29 mouse cellular contexts compared by ENCODE assay signal in the genomic region with DNA sequence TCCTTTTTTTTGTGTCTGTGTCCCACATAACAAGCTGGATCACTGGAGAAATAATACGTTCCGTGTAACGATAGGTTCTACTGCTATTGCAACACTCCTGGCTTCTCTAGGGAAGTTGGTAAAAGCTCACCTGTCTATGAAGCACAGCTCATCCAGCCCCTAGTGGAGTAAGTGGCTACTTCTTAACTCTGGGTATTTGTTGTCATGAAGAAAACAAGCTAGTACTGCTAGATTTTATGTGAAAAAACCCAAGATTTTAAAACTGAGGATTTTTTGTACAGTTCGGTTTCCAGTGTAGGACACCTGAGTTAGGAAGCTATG.
DNase-seq lines count a peak whose midpoint lies in the region; ATAC-seq and TF ChIP-seq lines count a peak whose summit lies in the region.
"Had no signal": no experiment of that assay in that cellular context is flagged by ENCODE, and none has a peak within 500 bp of the region (broad histone marks: within the 10 kb centered on the region; RNA-seq: fewer than 3 reads in every experiment).

No protein-coding gene starts in this region.

- DNase-seq in heart, adult 11 months = peak; percentile 24
- DNase-seq in heart, adult 8-10 months (ENCODE audit: low spot score) = no peak
- no peak for DNase-seq in layer of hippocampus, adult 2 months (ENCODE audit: low spot score in 2 of 2)
- no peak for DNase-seq in layer of hippocampus, postnatal 10 days (ENCODE audit: low spot score in 2 of 2)
- peak; percentile 4 for DNase-seq in fat pad, adult 2 months (ENCODE audit: extremely low read depth, low read depth, low spot score)
- DNase-seq in heart, postnatal 10 days = no peak
- DNase-seq: adrenal gland, adult 8-10 months; adrenal gland, postnatal 25 days; cerebellum, adult 11-12 months; cerebellum, adult 8-10 months; cerebellum, postnatal 10 days; cerebellum, postnatal 36 days; embryo, embryonic 11 days; forebrain, postnatal 0 days; gastrocnemius, adult 2 months; gastrocnemius, postnatal 14 days; heart, adult 18-20 months had no signal

- peak; percentile 25 for TF ChIP-seq CTCF in layer of hippocampus, adult 2 months (conservative IDR thresholded peaks at IDR 0.05)
- peak; percentile 47 for TF ChIP-seq CTCF in intestine, postnatal 0 days (IDR thresholded peaks at IDR 0.05; ENCODE audit: low read depth)

- intact Hi-C loops in heart, postnatal 10 days (cut with DNase I) = no loop called here

- no peak overlapping the region for H3K4me3 ChIP-seq in layer of hippocampus, adult 2 months
- no peak overlapping the region for H3K4me3 ChIP-seq in intestine, postnatal 0 days (ENCODE audit: low read depth, low read length)
- no peak overlapping the region for H3K4me3 ChIP-seq in forebrain, embryonic 15.5 days
- H3K4me3 ChIP-seq: embryonic facial prominence, embryonic 10.5 days; embryonic facial prominence, embryonic 13.5 days; erythroblast, embryonic 14.5 days; forebrain, embryonic 10.5 days; forebrain, embryonic 13.5 days; gastrocnemius, adult 2 months; heart, embryonic 10.5 days; heart, embryonic 13.5 days; hindbrain, embryonic 13.5 days had no signal

- no peaks in the 10 kb centered on the region; the same call in 1 of the 2 replicates for H3K4me1 ChIP-seq in intestine, postnatal 0 days (replicated peaks; ENCODE audit: control insufficient read depth, insufficient read depth, low read length)
- H3K4me1 ChIP-seq in forebrain, embryonic 15.5 days = no peaks in the 10 kb centered on the region
- H3K4me1 ChIP-seq: embryonic facial prominence, embryonic 13.5 days; forebrain, embryonic 10.5 days; forebrain, embryonic 13.5 days; heart, embryonic 10.5 days; hindbrain, embryonic 13.5 days had no signal

- no peak overlapping the region for H3K4me2 ChIP-seq in intestine, postnatal 0 days (replicated peaks; ENCODE audit: low read depth)
- H3K4me2 ChIP-seq in forebrain, embryonic 15.5 days (replicated peaks) = no peak overlapping the region
- H3K4me2 ChIP-seq: embryonic facial prominence, embryonic 13.5 days; forebrain, embryonic 13.5 days; heart, embryonic 13.5 days; hindbrain, embryonic 13.5 days had no signal

- no peaks in the 10 kb centered on the region for H3K9me3 ChIP-seq in intestine, postnatal 0 days (ENCODE audit: control insufficient read depth)
- H3K9me3 ChIP-seq in forebrain, embryonic 15.5 days = no peaks in the 10 kb centered on the region
- H3K9me3 ChIP-seq: embryonic facial prominence, embryonic 10.5 days; embryonic facial prominence, embryonic 13.5 days; forebrain, embryonic 10.5 days; forebrain, embryonic 13.5 days; heart, embryonic 10.5 days; heart, embryonic 13.5 days; hindbrain, embryonic 13.5 days had no signal

- H3K27me3 ChIP-seq in intestine, postnatal 0 days (replicated peaks; ENCODE audit: control insufficient read depth, insufficient read depth, low read length) = no peaks in the 10 kb centered on the region
- no peaks in the 10 kb centered on the region for H3K27me3 ChIP-seq in forebrain, embryonic 15.5 days
- H3K27me3 ChIP-seq: embryonic facial prominence, embryonic 13.5 days; forebrain, embryonic 13.5 days; heart, embryonic 13.5 days; hindbrain, embryonic 13.5 days had no signal

- WGBS in intestine, postnatal 0 days = 57% methylated on average over 4 of the region's 4 CpGs
- WGBS in forebrain, embryonic 15.5 days = 92% methylated on average over 4 of the region's 4 CpGs

- no peak overlapping the region for H3K9ac ChIP-seq in intestine, postnatal 0 days (ENCODE audit: low read depth, low read length)
- H3K9ac ChIP-seq in forebrain, embryonic 15.5 days (replicated peaks) = no peak overlapping the region
- H3K9ac ChIP-seq: embryonic facial prominence, embryonic 13.5 days; forebrain, embryonic 13.5 days; forebrain, postnatal 0 days; heart, embryonic 13.5 days; hindbrain, embryonic 13.5 days had no signal

- peak; percentile 63 for ATAC-seq in intestine, postnatal 0 days
- no peak for ATAC-seq in forebrain, embryonic 15.5 days (replicated peaks)
- ATAC-seq: activated CD4-positive, CD25-positive, alpha-beta regulatory T cell, adult 4 months; forebrain, embryonic 13.5 days; forebrain, postnatal 0 days; hindbrain, embryonic 16.5 days had no signal

- H3K27ac ChIP-seq in layer of hippocampus, adult 2 months = no peak overlapping the region
- no peak overlapping the region for H3K27ac ChIP-seq in intestine, postnatal 0 days (ENCODE audit: low read depth, low read length)
- H3K27ac ChIP-seq in forebrain, embryonic 15.5 days (replicated peaks) = no peak overlapping the region
- H3K27ac ChIP-seq: embryonic facial prominence, embryonic 10.5 days; embryonic facial prominence, embryonic 13.5 days; forebrain, embryonic 10.5 days; forebrain, embryonic 13.5 days; gastrocnemius, adult 2 months; heart, embryonic 10.5 days; heart, embryonic 13.5 days; hindbrain, embryonic 13.5 days had no signal

- no peaks in the 10 kb centered on the region for H3K36me3 ChIP-seq in intestine, postnatal 0 days (ENCODE audit: control insufficient read depth, insufficient read depth)
- H3K36me3 ChIP-seq in forebrain, embryonic 15.5 days = no peaks in the 10 kb centered on the region
- H3K36me3 ChIP-seq: embryonic facial prominence, embryonic 10.5 days; embryonic facial prominence, embryonic 13.5 days; forebrain, embryonic 10.5 days; heart, embryonic 10.5 days; heart, embryonic 13.5 days; hindbrain, embryonic 13.5 days had no signal

Comparison
In these comparisons a context has a peak if more than half of its experiments do, and no peak if none do; other contexts are left out.
1. DNase-seq: peak in heart, adult 11 months (single experiment) and fat pad, adult 2 months (single experiment); none in heart, adult 8-10 months (single experiment), layer of hippocampus, adult 2 months (0 of 2), layer of hippocampus, postnatal 10 days (0 of 2) and heart, postnatal 10 days (0 of 2).